Mouse (Mus musculus) ES-Bruce4 (cell line): ENCODE data around the gene Ctbp1.

Experiments used
- CTCF ChIP-seq: IDR thresholded peaks from one replicate; pipeline ENCODE4 v1.8.1; 2011; ENCODE audit warnings: low read depth, low read length
- EP300 ChIP-seq: IDR thresholded peaks from 2 replicates; pipeline ENCODE4 v1.6.1; 2011; ENCODE audit warnings: low read depth, low read length; ENCODE audit not compliant: insufficient read depth

DNA sequence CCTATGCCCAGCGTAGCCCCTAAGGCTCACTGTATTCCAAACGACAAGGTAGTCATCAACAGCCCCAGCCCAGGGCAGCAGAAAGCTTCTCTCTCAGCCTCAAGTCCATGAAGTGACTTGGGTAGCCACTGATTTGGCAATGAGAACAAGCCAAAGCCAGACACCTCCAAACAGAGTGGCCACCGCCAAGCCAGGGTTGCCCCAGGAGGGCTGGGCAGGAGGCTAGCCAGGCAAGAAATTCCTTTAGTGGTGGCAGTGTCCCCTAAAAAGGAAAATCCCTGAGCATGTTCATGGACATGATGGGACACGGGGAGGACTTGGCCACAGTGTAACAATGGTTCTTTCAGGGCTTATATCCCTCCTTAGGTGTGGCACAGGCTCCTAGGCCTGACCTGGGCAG, 55.0 kb downstream of the Ctbp1 start:
- no peak for TF ChIP-seq EP300
- no peak for TF ChIP-seq CTCF
